ENCODE assay signal across 8 mouse cellular contexts in genomic region chr8:60632933-60633655, GRCm38 (mm10). TPM values are rescaled to one million over a fixed set of nuclear protein-coding genes. Genes with fewer than 3 reads are reported as not detected.
DNase-seq lines count a peak whose midpoint lies in the region; ATAC-seq and TF ChIP-seq lines count a peak whose summit lies in the region.

No protein-coding gene starts in this region.

- no peak for TF ChIP-seq POLR2A in embryonic fibroblast, embryonic 13.5 days (IDR thresholded peaks at IDR 0.05; ENCODE audit: low read depth, low read length)

- no peaks in the 10 kb centered on the region for H3K36me3 ChIP-seq in kidney, embryonic 15.5 days
- no peaks in the 10 kb centered on the region for H3K36me3 ChIP-seq in macrophage (ENCODE audit: inconsistent target)

- H3K27me3 ChIP-seq in kidney, embryonic 15.5 days: peaks cover 25% of the 10 kb centered on the region

- peak overlapping the region; percentile 75 for H3K4me3 ChIP-seq in embryonic fibroblast, embryonic 13.5 days (ENCODE audit: insufficient read depth, low read length)
- peak overlapping the region; percentile 66 for H3K4me3 ChIP-seq in kidney, embryonic 15.5 days (replicated peaks)
- peak overlapping the region; percentile 33 for H3K4me3 ChIP-seq in macrophage (ENCODE audit: inconsistent target)

- H3K79me2 ChIP-seq in macrophage (ENCODE audit: inconsistent target): no peaks in the 10 kb centered on the region

- 0 out of 2 replicates have a peak, but pooled peaks have one; percentile 14 for TF ChIP-seq CTCF in embryonic fibroblast, embryonic 13.5 days (IDR thresholded peaks at IDR 0.05; ENCODE audit: borderline replicate concordance, insufficient read depth, low read length)

- peak overlapping the region; percentile 58 for H3K9ac ChIP-seq in kidney, embryonic 15.5 days

- under 1% methylated on average over 56 of the region's 56 CpGs for WGBS in kidney, embryonic 15.5 days
- 2% methylated on average over 56 of the region's 56 CpGs for WGBS in macrophage (ENCODE audit: missing documents)

- H3K4me2 ChIP-seq in kidney, embryonic 15.5 days: peak overlapping the region; percentile 95

- no peaks in the 10 kb centered on the region for H3K9me3 ChIP-seq in kidney, embryonic 15.5 days (replicated peaks)

- no peak overlapping the region for H3K27ac ChIP-seq in embryonic fibroblast, embryonic 13.5 days (ENCODE audit: insufficient read depth, low read length)
- H3K27ac ChIP-seq in kidney, embryonic 15.5 days: peak overlapping the region; percentile 59
- no peak overlapping the region for H3K27ac ChIP-seq in macrophage

- peaks cover 2% of the 10 kb centered on the region; the same call in 1 of the 2 replicates for H3K4me1 ChIP-seq in embryonic fibroblast, embryonic 13.5 days (ENCODE audit: control insufficient read depth, insufficient read depth, low read length)
- peaks cover 18% of the 10 kb centered on the region for H3K4me1 ChIP-seq in kidney, embryonic 15.5 days

- DNase-seq in kidney, adult 9 months: peak; percentile 50
- DNase-seq in kidney, postnatal 4 days: no peak
- DNase-seq in MN1 (ENCODE audit: low spot score): peak; percentile 52
- DNase-seq in adipocyte (ENCODE audit: low spot score): no peak
- DNase-seq in urinary bladder, adult 2 months (ENCODE audit: low spot score): no peak

- peak; percentile 84 for ATAC-seq in kidney, embryonic 15.5 days (replicated peaks; ENCODE audit: low FRiP score)

RNA-seq across cellular contexts. Expression of gene Mfap3l, which starts 0.5 kb away (rescaled TPM):
- 9.1 and 20.9 TPM in 2 replicates for polyA plus RNA-seq in embryonic fibroblast, embryonic 13.5 days (2011; ENCODE audit: insufficient read length, low read depth, missing spikeins)
- polyA plus RNA-seq in kidney, embryonic 15.5 days (2015; fragmentation: Nextera tagmentation; extraction: Ambion mirVana): 4.3 and 4.5 TPM in 2 replicates
- total RNA-seq in macrophage (2018; cell fraction: chromatin; rRNA removed): 1 to 10 TPM in 11 of 26 experiments, under 1 TPM in 12, not detected in 3; 0.13 to 2.6 (median 0.92) TPM
- total RNA-seq in macrophage (2018; cell fraction: cytosol; rRNA removed): 1 to 10 TPM; 1.5 to 3.4 (median 2.2) TPM
- total RNA-seq in macrophage (2018; cell fraction: nucleus; rRNA removed): 1 to 10 TPM in 23 of 26 experiments, under 1 TPM in 3; 0.46 to 5.2 (median 1.7) TPM
- 1.5 to 3.6 TPM (median 2.4 TPM) in 3 replicates for polyA plus RNA-seq in macrophage (2018)
- 19.9 and 23.9 TPM in 2 replicates for polyA plus RNA-seq in urinary bladder, adult 2 months (2012; rRNA removed)

Comparison
In these comparisons a context has a peak if more than half of its experiments do, and no peak if none do; other contexts are left out.
1. DNase-seq: peak in kidney, adult 9 months (single experiment) and MN1 (single experiment); none in kidney, postnatal 4 days (0 of 2), adipocyte (single experiment) and urinary bladder, adult 2 months (single experiment).
2. Peak in every context shown above with its lines, with median percentiles within 50 percentile points of each other: H3K4me3 ChIP-seq.